Mouse (Mus musculus): Measurements from ENCODE around the gene Cass4. TPM values are rescaled to one million over a fixed set of nuclear protein-coding genes. Genes with fewer than 3 reads are reported as not detected.

The Cass4 gene
- 0.24 and 0.31 TPM in 2 replicates for polyA plus RNA-seq (2016; fragmentation: Nextera tagmentation; extraction: Ambion mirVana)

DNA sequence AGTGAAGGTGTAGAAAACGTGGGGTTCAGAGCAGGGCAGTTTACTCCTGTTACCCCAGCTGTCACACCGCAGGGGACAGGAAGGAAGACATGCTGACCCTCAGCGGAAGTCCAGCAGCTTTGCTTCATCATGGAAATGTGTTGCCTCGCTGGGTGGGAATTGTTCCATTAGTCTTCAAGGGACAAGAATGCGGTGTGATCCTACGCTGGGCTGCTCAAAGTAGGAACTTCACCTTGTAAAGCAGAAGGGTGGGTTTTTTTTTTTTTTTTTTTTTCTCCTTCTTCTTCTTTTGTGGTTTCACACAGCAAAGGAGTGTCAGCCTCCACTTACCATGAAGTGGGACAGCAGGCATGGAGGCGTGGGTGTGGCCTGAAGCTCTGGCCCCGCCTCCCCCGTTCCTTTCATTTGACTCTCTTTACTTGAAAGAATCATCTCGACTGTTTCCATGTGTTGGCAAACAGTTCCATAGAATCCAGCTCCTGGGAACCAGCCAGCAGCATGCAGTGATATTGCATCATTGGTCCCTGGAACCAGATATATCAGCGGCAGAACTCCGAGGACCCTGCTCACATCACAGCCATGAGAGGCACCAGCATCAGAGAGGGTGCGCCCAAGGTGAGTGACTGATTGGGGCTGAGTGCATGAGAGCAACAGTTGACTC, at the start of gene Cass4:
Gene Cass4, plus strand, starts transcription at position 404 of the 661 bp plus-strand sequence.
- 29% methylated on average over 13 of the region's 13 CpGs for WGBS
- Histone ChIP-seq H3K9ac (replicated peaks) (no peak within 1 kb of the TSS), H3K9me3 (no peaks in the 10 kb centered on the region), H3K27ac (no peak within 1 kb of the TSS), H3K4me1 (replicated peaks) (no peaks in the 10 kb centered on the region), H3K36me3 (no peaks in the 10 kb centered on the region), H3K27me3 (peaks cover 15% of the 10 kb centered on the region), H3K4me2 (no peak within 1 kb of the TSS), H3K4me3 (replicated peaks) (no peak within 1 kb of the TSS)
- no peak for ATAC-seq (ENCODE audit: insufficient number of reproducible peaks, insufficient read depth, low FRiP score, low TSS enrichment, low read depth)

DNA sequence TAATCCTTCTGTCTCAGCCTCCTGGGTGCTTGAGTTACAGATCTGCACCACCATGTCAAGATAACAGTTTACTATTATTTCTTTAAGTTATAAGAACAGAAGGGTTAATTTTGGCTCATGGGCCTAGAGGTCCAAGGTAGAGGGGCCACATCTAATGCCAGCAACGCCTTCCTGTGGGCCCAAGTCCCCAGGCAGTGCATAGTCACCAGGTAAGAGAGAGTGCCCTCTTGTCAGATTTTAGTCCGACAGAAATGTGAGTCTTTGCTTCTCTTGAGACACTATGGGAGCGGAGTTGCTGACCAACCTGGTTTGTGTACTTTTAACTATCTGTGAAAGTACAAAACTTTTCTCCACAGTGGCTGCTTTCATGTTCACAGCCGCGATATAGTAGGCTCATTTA, 48.9 kb upstream of the Cass4 start:
- WGBS, result 35% methylated on average over 5 of the region's 5 CpGs
- Histone ChIP-seq H3K36me3 (no peaks in the 10 kb centered on the region), H3K4me1 (replicated peaks) (peaks cover 10% of the 10 kb centered on the region; the same call in 1 of the 2 replicates), H3K9me3 (no peaks in the 10 kb centered on the region), H3K4me3 (replicated peaks) (peak overlapping the region; percentile 72), H3K4me2 (peak overlapping the region; percentile 95), H3K27me3 (0 out of 2 replicates have a peak, but pooled peaks cover 7% of the 10 kb centered on the region), H3K27ac (peak overlapping the region; percentile 71), H3K9ac (replicated peaks) (no peak overlapping the region)
- no peak for ATAC-seq (ENCODE audit: insufficient number of reproducible peaks, insufficient read depth, low FRiP score, low TSS enrichment, low read depth)

DNA sequence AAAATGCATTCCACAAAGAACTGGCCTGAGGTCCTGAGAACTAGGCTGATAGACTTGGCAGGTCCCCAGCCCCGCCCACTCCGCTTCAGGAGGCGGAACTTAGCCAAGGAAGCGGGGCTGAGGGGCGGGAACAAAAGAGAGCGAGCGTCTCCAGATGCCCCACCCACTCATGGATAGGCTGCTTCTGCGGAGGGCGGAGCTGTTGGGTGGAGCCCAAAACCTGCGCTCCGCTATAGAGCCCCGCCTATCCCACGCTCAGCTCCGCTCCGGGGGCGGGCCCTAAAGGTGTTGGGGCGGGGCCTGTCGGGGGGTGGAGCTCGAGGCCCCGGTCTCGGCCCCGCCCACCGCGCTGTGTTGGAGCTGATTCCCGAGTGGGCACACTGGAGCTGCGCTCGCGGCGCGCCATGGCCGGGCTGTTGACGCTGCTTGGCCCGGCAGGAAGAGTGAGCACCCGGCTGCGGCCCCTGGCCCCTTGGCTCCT, 48.3 kb upstream of the Cass4 start, which contains the start of gene Fam210b:
Gene Fam210b, plus strand, starts transcription at position 308 of the 481 bp plus-strand sequence.
- Histone ChIP-seq H3K4me1 (replicated peaks) (peaks cover 10% of the 10 kb centered on the region; the same call in 1 of the 2 replicates), H3K36me3 (no peaks in the 10 kb centered on the region), H3K27ac (peak within 1 kb of the TSS; percentile 71), H3K4me2 (peak within 1 kb of the TSS; percentile 95), H3K9me3 (no peaks in the 10 kb centered on the region), H3K9ac (replicated peaks) (peak within 1 kb of the TSS; percentile 70), H3K4me3 (replicated peaks) (peak within 1 kb of the TSS; percentile 72), H3K27me3 (0 out of 2 replicates have a peak, but pooled peaks cover 7% of the 10 kb centered on the region)
- ATAC-seq (ENCODE audit: insufficient number of reproducible peaks, insufficient read depth, low FRiP score, low TSS enrichment, low read depth), result peak; percentile 95
- 1% methylated on average over 33 of the region's 35 CpGs for WGBS

DNA sequence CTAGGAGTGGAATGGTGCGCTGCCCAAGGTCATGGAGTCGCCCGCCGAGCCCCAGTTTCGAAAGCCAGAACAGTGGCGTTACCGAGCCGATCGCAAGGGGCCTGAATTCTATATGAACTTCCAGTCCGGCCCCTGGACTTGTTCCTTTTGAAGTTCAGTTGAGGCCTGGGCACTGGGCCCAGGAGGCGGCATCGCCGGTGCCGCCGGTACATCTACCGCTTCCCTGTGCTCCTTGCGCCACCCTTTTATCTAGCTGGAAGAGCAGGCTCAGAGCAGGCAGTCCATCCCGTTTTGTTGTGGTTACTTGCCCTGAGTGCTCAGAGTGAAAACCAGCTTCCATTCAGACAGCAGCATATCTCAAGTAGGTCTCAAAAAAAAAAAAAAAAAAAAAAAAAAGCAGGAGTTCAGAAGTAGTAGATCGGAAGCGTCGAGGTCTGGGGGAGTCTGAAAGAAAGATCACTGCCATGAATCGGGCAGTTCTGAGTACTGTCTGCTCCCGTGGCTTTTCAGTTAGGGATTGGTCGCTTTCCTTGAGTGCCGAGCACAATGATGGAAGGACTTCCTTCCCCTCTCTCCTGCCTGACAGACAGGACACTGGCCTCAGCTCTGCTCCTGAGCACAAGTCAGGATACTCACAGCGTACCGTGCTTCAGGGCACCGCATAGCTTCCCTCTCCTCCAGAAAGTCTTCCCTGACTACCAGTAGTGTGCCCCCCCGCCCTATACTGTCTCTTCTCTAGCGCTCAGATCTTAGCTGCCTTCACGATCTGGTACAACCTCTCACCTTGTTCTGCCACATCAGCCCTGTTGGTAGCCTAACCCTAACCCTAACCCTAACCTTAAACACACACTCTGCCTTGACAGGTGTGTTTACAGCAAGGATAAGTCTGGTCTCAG, 47.3 kb upstream of the Cass4 start:
- Histone ChIP-seq H3K9me3 (no peaks in the 10 kb centered on the region), H3K4me3 (replicated peaks) (peak overlapping the region; percentile 72), H3K27me3 (0 out of 2 replicates have a peak, but pooled peaks cover 7% of the 10 kb centered on the region), H3K9ac (replicated peaks) (peak overlapping the region; percentile 70), H3K4me2 (peak overlapping the region; percentile 95), H3K36me3 (no peaks in the 10 kb centered on the region), H3K27ac (no peak overlapping the region), H3K4me1 (replicated peaks) (peaks cover 10% of the 10 kb centered on the region; the same call in 1 of the 2 replicates)
- ATAC-seq (ENCODE audit: insufficient number of reproducible peaks, insufficient read depth, low FRiP score, low TSS enrichment, low read depth), result 0 out of 2 replicates have a peak, but pooled peaks have one; percentile 0
- 12% methylated on average over 31 of the region's 31 CpGs for WGBS

DNA sequence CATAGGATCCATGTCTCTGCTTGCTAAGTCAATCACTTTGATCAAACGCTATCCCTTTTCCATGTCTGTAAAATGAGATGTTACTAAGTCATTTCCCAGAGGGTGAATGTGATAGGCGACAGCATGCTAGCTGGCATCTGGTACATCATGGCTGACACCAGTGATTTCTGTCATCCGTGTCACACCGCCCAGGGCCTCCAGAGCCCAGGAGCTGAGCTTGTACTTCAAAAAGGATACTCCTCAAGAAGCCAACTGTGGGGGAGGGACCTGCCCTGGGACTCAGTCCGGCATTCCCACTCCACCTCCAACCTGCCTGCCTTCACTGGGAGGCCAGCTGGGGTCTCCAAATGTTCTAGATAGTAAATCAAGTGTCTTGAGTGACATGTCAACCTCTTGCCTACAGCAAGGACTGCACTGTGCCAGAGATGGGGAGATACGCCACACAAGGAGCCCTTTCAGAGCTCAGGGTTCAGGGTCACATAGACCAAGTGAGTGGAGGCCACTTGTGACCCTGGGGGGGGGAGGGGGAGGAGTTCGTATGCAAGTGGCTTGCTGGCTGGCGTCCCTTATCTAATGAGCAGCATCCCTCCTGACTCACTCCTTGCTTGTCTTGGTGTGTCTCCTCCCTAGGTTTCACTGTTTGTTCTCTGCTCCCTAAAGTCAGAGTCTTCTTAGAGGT, 46.5 kb upstream of the Cass4 start:
- no peaks in the 10 kb centered on the region for H3K36me3 ChIP-seq
- H3K9me3 ChIP-seq, result no peaks in the 10 kb centered on the region
- 0 out of 2 replicates have a peak, but pooled peaks cover 7% of the 10 kb centered on the region for H3K27me3 ChIP-seq
- H3K4me3 ChIP-seq (replicated peaks), result peak overlapping the region; percentile 72; the same call in 1 of the 2 replicates
- H3K4me1 ChIP-seq (replicated peaks), result peaks cover 10% of the 10 kb centered on the region; the same call in 1 of the 2 replicates
- WGBS, result 55% methylated on average over 8 of the region's 8 CpGs
- ATAC-seq (ENCODE audit: insufficient number of reproducible peaks, insufficient read depth, low FRiP score, low TSS enrichment, low read depth), result no peak
- peak overlapping the region; percentile 95; the same call in 1 of the 2 replicates for H3K4me2 ChIP-seq
- H3K27ac ChIP-seq, result no peak overlapping the region
- no peak overlapping the region for H3K9ac ChIP-seq (replicated peaks)

DNA sequence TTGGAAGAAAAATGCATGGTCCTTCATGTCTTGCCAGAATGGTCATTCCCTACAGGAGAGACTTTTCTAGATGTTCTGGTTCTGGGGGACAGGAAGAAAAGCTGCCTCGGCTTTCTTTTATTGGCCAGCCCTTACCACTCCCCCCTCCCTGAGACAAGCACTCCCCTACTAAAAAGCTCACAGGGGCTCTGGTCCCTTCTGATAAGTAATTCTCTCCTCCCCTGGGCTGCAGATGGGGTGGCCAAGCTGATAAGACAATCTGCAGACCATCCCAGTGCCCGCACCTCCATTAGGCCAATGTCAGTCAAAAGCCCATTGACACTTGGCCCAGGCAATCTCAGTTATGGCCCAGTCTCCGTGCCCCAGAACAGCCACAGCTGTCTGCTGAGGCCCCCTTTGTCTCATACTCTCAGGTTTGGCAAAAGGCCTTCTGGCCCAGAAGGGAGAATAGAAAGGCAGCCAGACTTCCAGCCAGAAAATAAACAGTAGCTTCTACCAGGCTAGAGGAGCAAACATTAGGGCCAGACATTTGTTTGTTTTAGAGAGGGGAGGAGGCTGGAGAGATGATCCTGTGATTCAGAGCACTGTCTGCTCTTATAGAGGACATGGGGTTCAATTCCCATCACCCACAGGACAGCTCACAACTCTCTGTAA, 45.2 kb upstream of the Cass4 start:
- H3K4me2 ChIP-seq, result no peak overlapping the region
- peaks cover 10% of the 10 kb centered on the region; the same call in 1 of the 2 replicates for H3K4me1 ChIP-seq (replicated peaks)
- H3K9ac ChIP-seq (replicated peaks), result no peak overlapping the region
- no peak overlapping the region for H3K27ac ChIP-seq
- 0 out of 2 replicates have a peak, but pooled peaks cover 7% of the 10 kb centered on the region for H3K27me3 ChIP-seq
- H3K4me3 ChIP-seq (replicated peaks), result no peak overlapping the region
- H3K36me3 ChIP-seq, result no peaks in the 10 kb centered on the region
- ATAC-seq (ENCODE audit: insufficient number of reproducible peaks, insufficient read depth, low FRiP score, low TSS enrichment, low read depth), result no peak
- H3K9me3 ChIP-seq, result no peaks in the 10 kb centered on the region
- WGBS, result 32% methylated on average over 3 of the region's 3 CpGs

DNA sequence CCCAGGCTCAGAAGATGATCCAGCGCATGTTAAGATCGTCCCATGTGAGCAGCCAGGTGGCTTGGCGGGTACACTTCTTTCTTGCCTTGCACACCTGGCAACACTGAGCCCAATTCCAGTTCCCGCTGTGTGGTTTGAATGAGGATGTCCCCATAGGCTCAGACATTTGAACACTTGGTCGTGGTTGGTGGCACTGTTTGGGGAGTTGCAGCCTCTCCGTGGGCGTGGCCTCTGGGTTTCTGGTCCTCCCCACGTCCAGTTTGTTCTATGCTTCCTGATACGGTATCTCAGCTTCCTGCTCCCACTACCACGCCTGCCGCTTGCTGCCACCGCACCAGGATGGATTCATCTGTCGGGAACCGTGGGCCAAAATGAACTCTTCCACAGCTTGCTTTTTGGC, 43.8 kb upstream of the Cass4 start:
- ATAC-seq (ENCODE audit: insufficient number of reproducible peaks, insufficient read depth, low FRiP score, low TSS enrichment, low read depth), result no peak
- peaks cover 6% of the 10 kb centered on the region; the same call in 1 of the 2 replicates for H3K4me1 ChIP-seq (replicated peaks)
- H3K27ac ChIP-seq, result no peak overlapping the region
- H3K27me3 ChIP-seq, result 0 out of 2 replicates have a peak, but pooled peaks cover 7% of the 10 kb centered on the region
- WGBS, result 77% methylated on average over 14 of the region's 14 CpGs
- H3K9ac ChIP-seq (replicated peaks), result no peak overlapping the region
- no peak overlapping the region for H3K4me3 ChIP-seq (replicated peaks)
- no peaks in the 10 kb centered on the region for H3K9me3 ChIP-seq
- no peak overlapping the region for H3K4me2 ChIP-seq
- peaks cover 10% of the 10 kb centered on the region for H3K36me3 ChIP-seq

DNA sequence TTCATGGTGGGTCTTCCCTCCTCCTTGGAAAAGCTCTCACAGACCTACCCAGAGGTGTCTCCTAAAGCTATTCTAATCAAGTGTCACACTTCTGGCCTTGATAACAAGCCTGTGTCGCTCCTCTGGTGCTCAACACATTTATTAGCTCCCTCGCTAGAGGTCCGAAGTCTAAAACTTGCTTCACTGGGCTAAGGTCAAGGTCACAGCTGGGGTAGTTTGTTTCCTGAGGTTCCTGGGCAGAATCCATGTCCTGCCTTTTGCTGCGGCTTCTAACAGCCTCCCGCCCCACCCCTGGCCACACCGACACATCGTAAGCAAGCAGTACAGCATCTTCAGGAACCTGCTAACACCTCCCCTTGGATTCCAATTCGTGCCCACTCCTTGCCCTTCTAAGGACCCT, 42.8 kb upstream of the Cass4 start:
- H3K27me3 ChIP-seq, result 0 out of 2 replicates have a peak, but pooled peaks cover 7% of the 10 kb centered on the region
- no peak overlapping the region for H3K4me2 ChIP-seq
- no peaks in the 10 kb centered on the region for H3K9me3 ChIP-seq
- no peak overlapping the region for H3K27ac ChIP-seq
- H3K9ac ChIP-seq (replicated peaks), result no peak overlapping the region
- 57% methylated on average over 8 of the region's 8 CpGs for WGBS
- no peak overlapping the region for H3K4me3 ChIP-seq (replicated peaks)
- H3K4me1 ChIP-seq (replicated peaks), result peaks cover 3% of the 10 kb centered on the region; the same call in 1 of the 2 replicates
- no peak for ATAC-seq (ENCODE audit: insufficient number of reproducible peaks, insufficient read depth, low FRiP score, low TSS enrichment, low read depth)
- H3K36me3 ChIP-seq, result peaks cover 20% of the 10 kb centered on the region

DNA sequence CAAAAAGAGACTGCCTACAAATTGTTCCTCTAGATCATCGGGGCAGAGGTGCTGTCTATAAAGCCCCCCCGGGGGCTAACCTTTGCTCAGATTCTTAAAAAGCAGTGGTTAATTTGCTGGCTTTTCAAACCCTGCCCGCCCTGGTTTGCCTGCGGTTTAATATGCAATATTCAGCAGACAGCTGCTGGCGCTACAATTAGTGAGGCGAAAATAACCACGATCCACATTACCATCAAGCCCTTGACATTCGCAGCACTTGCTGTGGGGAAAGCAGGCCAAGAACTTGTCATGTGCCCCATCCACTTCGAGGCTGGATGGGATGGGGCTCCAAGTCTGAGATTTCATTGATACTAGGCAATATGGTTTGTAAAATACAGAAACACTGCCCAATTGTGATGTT, 40.4 kb upstream of the Cass4 start:
- no peak overlapping the region for H3K4me3 ChIP-seq (replicated peaks)
- H3K9me3 ChIP-seq, result no peaks in the 10 kb centered on the region
- no peaks in the 10 kb centered on the region for H3K27me3 ChIP-seq
- no peak overlapping the region for H3K27ac ChIP-seq
- H3K4me1 ChIP-seq (replicated peaks), result no peaks in the 10 kb centered on the region
- no peak for ATAC-seq (ENCODE audit: insufficient number of reproducible peaks, insufficient read depth, low FRiP score, low TSS enrichment, low read depth)
- H3K36me3 ChIP-seq, result peaks cover 45% of the 10 kb centered on the region
- 77% methylated on average over 9 of the region's 9 CpGs for WGBS
- H3K9ac ChIP-seq (replicated peaks), result no peak overlapping the region
- H3K4me2 ChIP-seq, result no peak overlapping the region

DNA sequence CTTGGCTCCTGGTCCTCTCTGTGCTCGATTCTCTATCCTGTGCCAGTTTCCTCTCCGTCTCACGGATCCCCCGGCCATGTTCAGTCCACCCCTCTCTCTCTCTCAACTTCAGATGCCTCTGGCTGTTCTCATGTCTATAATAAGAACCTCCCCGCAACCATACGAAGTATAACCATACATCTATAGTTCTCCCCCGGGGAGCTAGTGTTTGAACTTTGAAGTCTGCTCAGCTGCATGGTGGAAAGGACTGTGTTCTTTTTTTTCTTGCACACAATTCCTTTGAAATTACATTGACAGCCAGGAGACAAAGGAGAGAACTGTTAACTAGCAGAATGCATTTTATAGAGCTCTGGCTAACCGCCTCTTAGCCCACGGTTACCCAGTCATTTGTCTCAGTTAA, 38.8 kb upstream of the Cass4 start:
- no peak overlapping the region for H3K4me3 ChIP-seq (replicated peaks)
- H3K9ac ChIP-seq (replicated peaks), result no peak overlapping the region
- peaks cover 60% of the 10 kb centered on the region for H3K36me3 ChIP-seq
- H3K27ac ChIP-seq, result no peak overlapping the region
- ATAC-seq (ENCODE audit: insufficient number of reproducible peaks, insufficient read depth, low FRiP score, low TSS enrichment, low read depth), result no peak
- no peaks in the 10 kb centered on the region for H3K9me3 ChIP-seq
- H3K4me1 ChIP-seq (replicated peaks), result no peaks in the 10 kb centered on the region
- H3K27me3 ChIP-seq, result no peaks in the 10 kb centered on the region
- H3K4me2 ChIP-seq, result no peak overlapping the region
- WGBS, result 77% methylated on average over 9 of the region's 9 CpGs
